Mouse (Mus musculus) kidney, embryonic 16.5 days (tissue): ENCODE measurements around the gene Tex2. TPM values are rescaled to one million over a fixed set of nuclear protein-coding genes. Genes with fewer than 3 reads are reported as not detected.
"Not testable (repeated sequence)": the region's sequence is repeated elsewhere in the genome, so short reads cannot be mapped to it uniquely, and the experiment has no call there.

Experiments
- ATAC-seq: fragments of 200-750 bp; cut with Nextera tagmentation; 2 replicates; pipeline ENCODE4 v1.8.0; 2017; ENCODE audit warnings: moderate TSS enrichment; ENCODE audit not compliant: low FRiP score, low TSS enrichment
- H3K27ac ChIP-seq: fragments of 300-500 bp; sonication (generic); 2 replicates; pipeline ENCODE4 v1.5.1; 2014; ENCODE audit warnings: low read length
- H3K27me3 ChIP-seq: fragments of 300-500 bp; sonication (generic); 2 replicates; pipeline ENCODE4 v1.6.1; 2014; ENCODE audit warnings: low read length, control low read depth, mixed read lengths; ENCODE audit not compliant: insufficient read depth
- H3K36me3 ChIP-seq: fragments of 300-500 bp; sonication (generic); 2 replicates; pipeline ENCODE4 v1.6.1; 2014; ENCODE audit warnings: low read length, control low read depth, mixed read lengths; ENCODE audit not compliant: insufficient read depth
- H3K4me1 ChIP-seq: fragments of 300-500 bp; sonication (generic); 2 replicates; pipeline ENCODE4 v1.6.1; 2014; ENCODE audit warnings: low read length, control low read depth, mixed read lengths; ENCODE audit not compliant: insufficient read depth
- H3K4me2 ChIP-seq: fragments of 300-500 bp; sonication (generic); replicated peaks from 2 replicates; pipeline ENCODE4 v1.6.1; 2014; ENCODE audit warnings: low read depth, low read length
- H3K4me3 ChIP-seq: fragments of 300-500 bp; sonication (generic); 2 replicates; pipeline ENCODE4 v1.5.1; 2014; ENCODE audit warnings: mild to moderate bottlenecking, low read length
- H3K9ac ChIP-seq: fragments of 300-500 bp; sonication (generic); replicated peaks from 2 replicates; pipeline ENCODE4 v1.6.1; 2014; ENCODE audit warnings: low read length
- H3K9me3 ChIP-seq: fragments of 300-500 bp; sonication (generic); 2 replicates; pipeline ENCODE4 v1.6.1; 2016; ENCODE audit warnings: low read length, control low read depth
- WGBS: fragments of 180-500 bp; shearing (Covaris S2); extraction: QIAGEN DNeasy Blood & Tissue Kit; methylation state at CpG from one replicate; pipeline ENCODE4 v1.1.7; 2014; 5-methylcytosine and 5-hydroxymethylcytosine counted together
- polyA plus RNA-seq: library from polyadenylated mRNA; unstranded; fragments of >200 nt; fragmentation: Nextera tagmentation; extraction: Ambion mirVana; gene quantifications from 2 replicates; pipeline ENCODE4 v1.2.1, GENCODE M21; 2015

The Tex2 gene
- polyA plus RNA-seq, 1 experiment from 2014 or later: 10.3 TPM

DNA sequence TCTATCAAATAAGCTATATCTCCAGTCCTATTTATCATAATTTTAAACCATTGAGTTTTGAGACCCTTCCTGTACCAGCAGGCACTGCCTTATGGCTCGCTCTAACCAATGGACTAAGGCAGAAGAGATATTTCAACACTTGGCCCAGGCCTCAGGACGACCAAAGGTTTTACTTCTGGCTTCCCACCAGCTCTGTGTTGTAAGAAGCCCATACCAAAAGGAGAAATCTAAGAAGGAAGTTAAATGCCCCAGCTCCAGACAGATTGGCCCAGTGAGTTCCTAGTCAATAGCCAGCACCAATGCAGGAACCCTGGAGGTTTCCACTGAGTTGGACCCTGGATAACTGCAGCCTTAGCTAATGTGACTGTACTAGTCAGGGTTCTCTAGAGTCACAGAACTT is 10.4 kb upstream of the Tex2 start:
- no peak overlapping the region for H3K4me3 ChIP-seq
- 83% methylated on average over 2 of the region's 2 CpGs for WGBS
- no peaks in the 10 kb centered on the region for H3K9me3 ChIP-seq
- no peaks in the 10 kb centered on the region for H3K27me3 ChIP-seq
- H3K36me3 ChIP-seq: no peaks in the 10 kb centered on the region
- H3K9ac ChIP-seq: no peak overlapping the region
- no peak overlapping the region for H3K27ac ChIP-seq
- H3K4me2 ChIP-seq: no peak overlapping the region
- no peak for ATAC-seq
- no peaks in the 10 kb centered on the region for H3K4me1 ChIP-seq

DNA sequence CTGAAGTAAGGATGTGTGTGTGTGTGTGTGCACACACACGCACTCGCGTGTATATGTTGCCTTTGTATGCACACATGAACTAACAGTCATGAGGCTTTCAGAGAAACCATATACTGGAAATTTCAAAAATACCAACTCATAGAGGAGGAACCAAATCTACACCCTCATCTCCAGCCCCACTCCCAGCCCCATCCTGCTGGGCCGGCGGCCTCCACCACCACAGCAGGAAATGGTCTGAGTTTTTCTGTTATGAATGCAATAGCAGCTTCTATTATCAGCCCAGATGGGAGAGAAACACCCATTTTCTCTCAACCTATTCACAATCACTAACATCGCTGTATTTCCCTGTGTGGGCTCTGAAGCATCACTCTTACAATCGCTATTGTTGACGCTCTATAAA is 8.8 kb upstream of the Tex2 start:
- Histone ChIP-seq H3K9me3 (no peaks in the 10 kb centered on the region), H3K9ac (no peak overlapping the region), H3K4me2 (no peak overlapping the region), H3K36me3 (no peaks in the 10 kb centered on the region), H3K4me1 (no peaks in the 10 kb centered on the region), H3K27me3 (no peaks in the 10 kb centered on the region), H3K27ac (no peak overlapping the region), H3K4me3 (no peak overlapping the region)
- 76% methylated on average over 8 of the region's 8 CpGs for WGBS
- ATAC-seq: no peak

DNA sequence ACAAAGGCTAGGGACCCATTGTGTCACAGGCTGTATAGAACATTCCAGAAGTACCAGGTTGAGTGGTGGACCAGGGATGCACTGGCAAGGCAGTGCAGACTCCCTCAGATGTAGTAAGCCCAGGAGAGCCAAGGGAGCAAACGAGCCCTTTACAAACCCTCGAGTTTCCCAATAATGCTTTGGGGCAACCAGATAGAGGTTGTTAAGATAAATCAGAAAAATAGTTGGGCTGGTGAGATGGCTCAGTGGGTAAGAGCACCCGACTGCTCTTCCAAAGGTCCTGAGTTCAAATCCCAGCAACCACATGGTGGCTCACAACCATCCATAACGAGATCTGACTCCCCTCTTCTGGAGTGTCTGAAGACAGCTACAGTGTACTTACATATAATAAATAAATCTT is 5.5 kb upstream of the Tex2 start:
- WGBS: 85% methylated on average over 3 of the region's 4 CpGs
- not testable (repeated sequence) for H3K27me3 ChIP-seq, H3K9me3 ChIP-seq, H3K4me2 ChIP-seq, H3K9ac ChIP-seq, H3K36me3 ChIP-seq, ATAC-seq, H3K4me3 ChIP-seq, H3K4me1 ChIP-seq, H3K27ac ChIP-seq

DNA sequence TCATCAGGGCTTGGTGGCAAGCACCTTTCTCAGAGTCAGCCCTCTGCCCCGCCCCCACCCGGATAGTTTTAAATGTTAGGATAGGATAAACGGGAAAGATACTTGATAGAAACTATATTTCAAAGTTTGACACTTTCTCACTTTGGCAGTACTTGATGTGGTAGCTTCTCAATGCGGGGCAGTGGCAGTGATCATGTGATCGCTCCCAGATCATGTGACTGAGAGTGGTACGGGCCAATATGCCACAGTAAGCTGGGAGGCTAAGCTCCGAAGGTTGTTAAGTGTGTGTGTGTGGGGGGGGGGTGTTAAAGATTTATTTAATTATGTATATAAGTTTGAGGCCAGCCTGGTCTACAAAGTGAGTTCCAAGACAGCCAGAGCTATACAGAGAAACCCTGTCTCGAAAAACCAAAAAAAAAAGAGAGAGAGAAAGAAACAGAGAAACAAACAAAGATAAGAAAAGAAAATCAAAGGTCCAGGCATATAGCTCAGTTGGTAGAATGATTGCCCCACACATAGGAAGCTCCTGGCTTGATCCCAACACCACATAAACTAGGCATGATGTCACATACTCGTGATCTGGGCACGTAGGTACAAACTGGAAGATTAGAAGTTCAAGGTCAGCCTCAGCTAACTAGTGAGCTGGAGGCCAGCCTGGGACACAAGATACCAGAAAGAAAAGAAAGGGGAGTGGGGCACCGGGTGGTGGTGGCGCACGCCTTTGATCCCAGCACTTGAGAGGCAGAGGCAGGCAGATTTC is 4.8 kb upstream of the Tex2 start:
- Histone ChIP-seq H3K4me3 (no peak overlapping the region), H3K27me3 (no peaks in the 10 kb centered on the region), H3K9me3 (no peaks in the 10 kb centered on the region), H3K27ac (no peak overlapping the region), H3K4me2 (no peak overlapping the region), H3K4me1 (no peaks in the 10 kb centered on the region), H3K36me3 (no peaks in the 10 kb centered on the region), H3K9ac (no peak overlapping the region)
- ATAC-seq: no peak
- WGBS: 82% methylated on average over 13 of the region's 13 CpGs

DNA sequence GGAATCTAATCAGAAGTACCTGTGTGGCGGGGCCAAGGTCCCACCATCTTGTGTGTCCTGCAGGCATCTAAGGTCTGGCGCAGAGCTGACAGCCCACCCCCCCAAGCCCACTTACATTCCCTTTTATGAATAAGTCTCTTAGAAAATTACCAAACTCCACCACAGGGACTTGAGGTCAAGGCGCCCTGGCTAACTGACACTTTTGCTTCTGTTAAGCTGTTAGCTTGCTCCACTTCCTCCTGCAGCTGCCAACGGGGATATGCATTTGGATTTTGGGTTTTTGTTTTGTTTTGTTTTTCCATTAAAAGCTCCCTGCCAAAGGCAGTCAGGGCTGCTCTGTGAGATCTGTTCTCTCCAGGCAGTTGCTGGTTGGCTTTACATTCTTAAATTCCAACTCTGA is 2.3 kb upstream of the Tex2 start:
- no peak overlapping the region for H3K27ac ChIP-seq
- no peak for ATAC-seq
- H3K36me3 ChIP-seq: no peaks in the 10 kb centered on the region
- WGBS: 78% methylated on average over 4 of the region's 4 CpGs
- H3K4me3 ChIP-seq: no peak overlapping the region
- H3K9me3 ChIP-seq: no peaks in the 10 kb centered on the region
- H3K4me2 ChIP-seq: no peak overlapping the region
- peaks cover 6% of the 10 kb centered on the region; the same call in 1 of the 2 replicates for H3K4me1 ChIP-seq
- H3K27me3 ChIP-seq: no peaks in the 10 kb centered on the region
- no peak overlapping the region for H3K9ac ChIP-seq

DNA sequence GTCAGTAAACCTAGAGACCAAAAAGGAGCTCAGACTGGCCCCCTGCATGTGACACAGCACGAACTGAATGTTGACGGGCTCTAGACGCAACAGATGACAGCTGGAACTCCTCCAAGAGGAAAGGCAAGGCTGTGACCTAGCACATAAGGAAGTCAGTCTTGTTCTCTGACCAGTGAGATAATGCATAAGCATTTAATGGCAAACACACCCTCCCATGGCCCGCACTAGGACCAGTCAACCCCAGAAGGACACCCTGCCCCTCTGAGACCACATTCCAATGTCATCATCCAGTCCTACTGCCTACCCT is 1.1 kb upstream of the Tex2 start:
- Histone ChIP-seq H3K4me3 (no peak overlapping the region), H3K4me1 (peaks cover 8% of the 10 kb centered on the region; the same call in 1 of the 2 replicates), H3K36me3 (no peaks in the 10 kb centered on the region), H3K27ac (no peak overlapping the region), H3K9ac (no peak overlapping the region), H3K27me3 (no peaks in the 10 kb centered on the region), H3K4me2 (no peak overlapping the region), H3K9me3 (no peaks in the 10 kb centered on the region)
- ATAC-seq: no peak
- 39% methylated on average over 4 of the region's 4 CpGs for WGBS

DNA sequence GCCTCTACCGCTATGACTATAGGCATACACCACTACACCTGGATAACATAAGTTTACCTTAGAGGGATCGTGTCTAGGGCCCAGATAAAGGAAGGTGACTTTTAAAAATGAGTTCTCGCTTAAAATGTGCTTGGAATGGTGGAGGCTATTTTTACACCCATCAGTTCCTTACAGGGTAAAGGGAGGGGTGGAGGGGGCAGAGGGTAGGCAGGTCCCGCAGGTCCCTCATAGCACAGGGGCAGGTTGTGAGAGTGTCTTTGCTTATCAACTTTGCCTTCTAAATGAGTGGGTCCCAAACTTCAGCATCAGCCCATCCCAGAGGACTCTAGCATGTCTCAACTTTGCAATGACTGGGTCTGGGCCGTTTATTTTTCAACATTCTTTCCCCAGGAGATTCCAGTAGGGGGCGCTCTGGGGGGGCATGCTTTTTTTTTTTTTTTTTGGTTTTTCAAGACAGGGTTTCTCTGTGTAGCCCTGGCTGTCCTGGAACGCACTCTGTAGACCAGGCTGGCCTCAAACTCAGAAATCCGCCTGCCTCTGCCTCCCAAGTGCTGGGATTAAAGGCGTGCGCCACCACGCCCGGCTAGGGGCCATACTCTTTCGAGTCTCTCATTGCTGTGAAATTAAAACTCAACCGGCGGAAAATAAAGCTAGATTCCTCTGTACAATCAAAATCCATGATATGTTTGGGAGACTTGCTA is 565 bp upstream of the Tex2 start:
- H3K9ac ChIP-seq: peak overlapping the region; percentile 59
- H3K4me1 ChIP-seq: peaks cover 8% of the 10 kb centered on the region; the same call in 1 of the 2 replicates
- no peaks in the 10 kb centered on the region for H3K27me3 ChIP-seq
- WGBS: 57% methylated on average over 15 of the region's 15 CpGs
- H3K4me2 ChIP-seq: peak overlapping the region; percentile 53
- H3K27ac ChIP-seq: 0 out of 2 replicates have a peak overlapping the region, but pooled peaks have one; percentile 67
- no peaks in the 10 kb centered on the region for H3K9me3 ChIP-seq
- peak overlapping the region; percentile 71 for H3K4me3 ChIP-seq
- no peak for ATAC-seq
- H3K36me3 ChIP-seq: no peaks in the 10 kb centered on the region

DNA sequence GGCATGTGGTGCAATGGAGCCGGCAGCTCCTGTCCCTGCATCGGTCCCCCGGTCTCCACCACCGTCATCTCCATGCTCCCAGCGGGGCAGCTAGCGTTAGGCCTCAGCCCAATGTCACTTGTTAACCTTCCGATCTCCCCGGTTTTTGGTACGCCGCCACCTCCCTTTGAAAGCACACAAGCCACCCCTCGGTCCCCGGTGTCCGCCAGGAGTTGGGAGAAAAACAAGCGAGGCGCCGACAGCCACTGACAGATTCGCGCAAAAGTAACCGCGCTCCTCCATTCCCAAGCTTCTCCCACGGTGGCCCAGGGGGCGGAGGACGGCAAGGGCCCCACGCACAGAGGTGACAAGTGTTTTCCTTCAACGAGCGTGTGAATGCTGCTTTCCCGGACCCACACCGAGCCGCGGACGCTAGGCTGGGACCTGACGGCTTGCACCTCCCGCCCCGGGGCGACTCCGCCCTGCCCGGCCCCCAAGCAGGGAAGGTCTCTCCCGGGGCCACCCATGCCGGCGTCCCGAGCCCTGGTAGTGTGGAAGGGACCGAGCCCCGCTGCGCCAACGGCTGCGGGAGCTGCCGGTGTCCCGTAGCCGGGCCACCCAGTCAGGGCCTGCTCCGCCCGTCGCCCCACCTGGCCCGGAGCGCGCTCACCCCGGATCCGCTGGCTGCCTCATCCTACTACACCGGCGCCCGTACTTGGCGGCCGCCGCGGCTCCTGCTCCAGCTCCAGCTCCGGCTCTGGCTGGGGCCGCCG is 838 bp downstream of the Tex2 start:
- WGBS: under 1% methylated on average over 67 of the region's 67 CpGs
- Histone ChIP-seq H3K27me3 (no peaks in the 10 kb centered on the region), H3K36me3 (no peaks in the 10 kb centered on the region), H3K9ac (peak overlapping the region; percentile 76), H3K9me3 (no peaks in the 10 kb centered on the region), H3K4me2 (peak overlapping the region; percentile 79), H3K4me1 (peaks cover 8% of the 10 kb centered on the region; the same call in 1 of the 2 replicates), H3K27ac (peak overlapping the region; percentile 63), H3K4me3 (peak overlapping the region; percentile 71)
- peak; percentile 74 for ATAC-seq

DNA sequence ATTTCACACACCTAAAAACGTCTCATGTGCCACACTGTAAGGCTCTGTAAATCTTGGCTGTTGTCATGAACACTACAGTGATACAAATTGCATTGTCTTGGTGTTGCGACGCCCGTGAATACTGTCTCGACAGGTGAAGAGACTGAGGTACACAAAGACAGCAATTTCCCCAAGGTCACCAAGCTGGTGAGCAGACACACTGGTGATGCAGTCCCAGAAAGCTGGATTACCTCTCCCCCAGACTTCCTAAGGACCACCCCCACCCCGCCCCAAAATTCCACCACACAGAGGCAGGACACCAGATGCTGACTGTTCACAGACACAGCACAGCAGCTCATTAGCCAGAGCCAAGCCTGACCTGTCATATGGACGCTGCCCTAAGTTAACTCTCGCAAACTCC is 3.5 kb downstream of the Tex2 start:
- no peak overlapping the region for H3K4me2 ChIP-seq
- H3K27ac ChIP-seq: no peak overlapping the region
- 59% methylated on average over 8 of the region's 8 CpGs for WGBS
- no peak overlapping the region for H3K4me3 ChIP-seq
- H3K27me3 ChIP-seq: no peaks in the 10 kb centered on the region
- H3K36me3 ChIP-seq: no peaks in the 10 kb centered on the region
- no peak overlapping the region for H3K9ac ChIP-seq
- no peak for ATAC-seq
- peaks cover 8% of the 10 kb centered on the region; the same call in 1 of the 2 replicates for H3K4me1 ChIP-seq
- H3K9me3 ChIP-seq: no peaks in the 10 kb centered on the region
